Mouse (Mus musculus) megakaryocyte, embryonic 14.5 days (primary cell): ENCODE results near the gene Lancl3. TPM values are rescaled to one million over a fixed set of nuclear protein-coding genes. Genes with fewer than 3 reads are reported as not detected.

ENCODE experiments used
- H3K27me3 ChIP-seq: replicated peaks from 2 replicates; pipeline ENCODE3; 2012; ENCODE audit warnings: inconsistent platforms
- H3K36me3 ChIP-seq: replicated peaks from 2 replicates; pipeline ENCODE3; 2012; ENCODE audit warnings: low read length, inconsistent platforms, mixed read lengths
- H3K4me1 ChIP-seq: 2 replicates; pipeline ENCODE4 v1.6.1; 2012; ENCODE audit warnings: inconsistent platforms
- H3K4me3 ChIP-seq: replicated peaks from 2 replicates; pipeline ENCODE3; 2012; ENCODE audit warnings: moderate library complexity, mild to moderate bottlenecking, inconsistent platforms
- H3K9me3 ChIP-seq: 2 replicates; pipeline ENCODE4 v1.6.1; 2012; ENCODE audit warnings: inconsistent platforms
- FLI1 ChIP-seq: IDR thresholded peaks from 2 replicates; pipeline ENCODE4 v1.6.1; 2012; ENCODE audit warnings: low read length, inconsistent platforms, mixed read lengths
- GATA1 ChIP-seq: IDR thresholded peaks from 3 replicates; pipeline ENCODE4 v1.6.1; 2012; ENCODE audit warnings: mixed read lengths, low read length, inconsistent platforms, borderline replicate concordance
- polyA plus RNA-seq: library from polyadenylated mRNA; stranded (reverse); fragments of >175 nt; gene quantifications from 2 replicates; pipeline ENCODE4 v1.2.3, GENCODE M21; 2012; ENCODE audit warnings: low replicate concordance; ENCODE audit not compliant: insufficient read depth

Lancl3 gene
- polyA plus RNA-seq, 1 experiment: 0.07 TPM

- H3K9me3 ChIP-seq: 0 out of 2 replicates have a peak, but pooled peaks cover 2% of the 10 kb centered on the region
- H3K36me3 ChIP-seq: no peaks in the 10 kb centered on the region
- no peaks in the 10 kb centered on the region for H3K27me3 ChIP-seq
- no peak overlapping the region for H3K4me3 ChIP-seq
- H3K4me1 ChIP-seq: no peaks in the 10 kb centered on the region; the same call in 1 of the 2 replicates
- TF ChIP-seq FLI1: no peak
- no peak for TF ChIP-seq GATA1
Observed at GRCm38 (mm10) chrX:9221736-9222135, 22.0 kb downstream of the Lancl3 start.

GRCm38 (mm10) chrX:9222412-9223221 lies 22.9 kb downstream of the Lancl3 start:
- no peak for TF ChIP-seq GATA1
- no peak for TF ChIP-seq FLI1
- Histone ChIP-seq H3K4me3 (no peak overlapping the region), H3K27me3 (no peaks in the 10 kb centered on the region)

DNA sequence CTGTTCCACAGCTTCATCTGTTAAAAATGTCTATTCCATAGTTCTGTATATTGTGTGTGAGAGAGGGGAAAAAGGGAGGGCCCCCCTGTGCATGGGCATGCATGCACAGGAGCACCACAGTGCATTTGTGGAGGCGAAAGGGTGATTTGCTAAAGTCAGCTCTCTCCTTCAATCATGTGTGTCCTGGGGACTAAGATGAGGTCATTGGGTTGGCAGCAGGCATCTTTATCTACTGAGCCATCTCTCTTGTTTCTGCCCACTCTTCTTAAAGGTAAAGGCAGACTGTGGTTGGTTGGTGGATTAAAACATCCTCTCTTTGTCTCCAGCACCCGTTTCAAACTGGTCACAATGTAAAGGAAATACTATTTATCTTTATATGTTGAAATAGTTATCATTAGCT lies 27.4 kb downstream of the Lancl3 start:
- Histone ChIP-seq H3K36me3 (no peaks in the 10 kb centered on the region), H3K4me1 (no peaks in the 10 kb centered on the region; the same call in 1 of the 2 replicates), H3K9me3 (no peaks in the 10 kb centered on the region), H3K4me3 (no peak overlapping the region), H3K27me3 (no peaks in the 10 kb centered on the region)
- TF ChIP-seq FLI1 (no peak), GATA1 (no peak)

More at GRCm38 (mm10) chrX:9222412-9223221, 22.9 kb downstream of the Lancl3 start:
- Histone ChIP-seq H3K9me3 (no peaks in the 10 kb centered on the region), H3K4me1 (no peaks in the 10 kb centered on the region; the same call in 1 of the 2 replicates), H3K36me3 (no peaks in the 10 kb centered on the region)

- peaks cover 12% of the 10 kb centered on the region for H3K9me3 ChIP-seq
- H3K36me3 ChIP-seq: no peaks in the 10 kb centered on the region
- H3K4me1 ChIP-seq: peaks cover 3% of the 10 kb centered on the region; the same call in 1 of the 2 replicates
- TF ChIP-seq FLI1 (no peak), GATA1 (no peak)
- H3K27me3 ChIP-seq: no peaks in the 10 kb centered on the region
- H3K4me3 ChIP-seq: no peak overlapping the region
Observed at GRCm38 (mm10) chrX:9240737-9241591, 41.3 kb downstream of the Lancl3 start.

DNA sequence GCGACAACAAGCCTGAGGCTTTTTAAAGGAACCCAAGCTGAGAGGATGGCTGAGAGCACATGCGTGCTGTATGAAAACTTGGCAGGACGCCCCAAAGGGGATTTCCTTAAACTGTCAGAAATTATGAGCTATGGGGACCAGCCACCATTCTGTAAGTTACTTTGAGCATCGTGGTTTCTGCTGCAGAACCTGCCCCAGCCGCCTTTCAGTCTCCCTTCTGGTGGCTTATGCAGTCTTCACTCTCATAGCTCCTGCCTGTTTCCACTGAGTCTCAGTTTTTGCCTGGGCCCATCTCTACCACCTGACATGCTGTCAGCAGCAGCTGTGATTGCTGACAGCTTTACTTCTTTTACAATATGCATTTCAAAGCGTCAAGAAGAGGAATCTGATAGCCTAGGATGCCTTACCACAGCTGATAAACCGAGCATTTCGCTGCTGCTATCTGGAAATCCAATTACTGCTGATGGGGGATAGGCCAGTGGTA lies 43.7 kb downstream of the Lancl3 start:
- Histone ChIP-seq H3K9me3 (peaks cover 12% of the 10 kb centered on the region), H3K4me3 (no peak overlapping the region), H3K27me3 (no peaks in the 10 kb centered on the region), H3K4me1 (peaks cover 3% of the 10 kb centered on the region; the same call in 1 of the 2 replicates), H3K36me3 (no peaks in the 10 kb centered on the region)
- TF ChIP-seq GATA1 (no peak), FLI1 (no peak)

- no peaks in the 10 kb centered on the region for H3K27me3 ChIP-seq
- no peak overlapping the region for H3K4me3 ChIP-seq
- H3K4me1 ChIP-seq: peaks cover 3% of the 10 kb centered on the region; the same call in 1 of the 2 replicates
- no peaks in the 10 kb centered on the region for H3K9me3 ChIP-seq
- H3K36me3 ChIP-seq: no peaks in the 10 kb centered on the region
- TF ChIP-seq GATA1: no peak
Observed at GRCm38 (mm10) chrX:9244603-9245336, 45.1 kb downstream of the Lancl3 start.

DNA sequence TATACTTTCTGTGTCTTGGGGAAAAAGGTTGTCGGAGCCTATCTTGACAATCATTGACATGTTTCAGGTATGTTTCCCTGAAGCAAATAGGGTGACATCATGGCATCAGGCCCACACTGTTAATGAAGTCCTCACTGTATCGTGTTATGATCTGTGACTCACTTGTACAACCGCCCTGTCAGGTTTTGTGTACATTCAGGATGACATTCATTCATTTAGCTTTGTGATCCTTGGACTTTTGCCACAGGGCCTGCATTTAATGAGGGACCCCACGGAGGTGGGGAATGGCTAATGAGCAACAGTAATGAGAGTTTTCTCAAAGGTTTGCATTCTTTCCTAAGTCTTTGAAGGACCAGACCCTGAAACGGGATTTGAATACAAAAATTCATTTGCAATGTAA lies 49.2 kb downstream of the Lancl3 start:
- no peaks in the 10 kb centered on the region for H3K9me3 ChIP-seq
- TF ChIP-seq FLI1 (no peak), GATA1 (no peak)
- no peak overlapping the region for H3K4me3 ChIP-seq
- peaks cover 2% of the 10 kb centered on the region for H3K27me3 ChIP-seq
- H3K4me1 ChIP-seq: no peaks in the 10 kb centered on the region; the same call in 1 of the 2 replicates
- no peaks in the 10 kb centered on the region for H3K36me3 ChIP-seq

DNA sequence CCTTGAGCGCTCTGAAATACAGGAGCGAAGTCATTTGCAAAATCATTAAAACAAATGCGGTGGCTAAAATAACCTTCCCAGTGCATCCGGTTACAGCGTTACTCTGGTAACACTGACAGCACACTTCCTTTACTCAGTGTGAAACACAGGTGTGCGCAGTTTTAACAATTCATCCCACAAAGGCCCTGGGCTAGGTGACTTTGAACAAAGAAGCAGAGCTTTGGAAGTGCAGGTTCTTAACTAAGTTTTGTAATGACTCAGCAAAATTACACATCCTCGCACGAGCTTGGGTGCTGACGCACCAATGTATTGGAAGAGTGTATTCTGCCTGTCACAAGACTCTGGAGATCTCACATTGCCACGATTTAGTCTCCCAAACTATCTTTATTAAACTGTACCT lies 54.3 kb downstream of the Lancl3 start:
- no peak overlapping the region for H3K4me3 ChIP-seq
- H3K36me3 ChIP-seq: no peaks in the 10 kb centered on the region
- no peaks in the 10 kb centered on the region for H3K9me3 ChIP-seq
- H3K27me3 ChIP-seq: peaks cover 3% of the 10 kb centered on the region
- H3K4me1 ChIP-seq: peaks cover 9% of the 10 kb centered on the region; the same call in 1 of the 2 replicates
- TF ChIP-seq GATA1 (no peak), FLI1 (no peak)

DNA sequence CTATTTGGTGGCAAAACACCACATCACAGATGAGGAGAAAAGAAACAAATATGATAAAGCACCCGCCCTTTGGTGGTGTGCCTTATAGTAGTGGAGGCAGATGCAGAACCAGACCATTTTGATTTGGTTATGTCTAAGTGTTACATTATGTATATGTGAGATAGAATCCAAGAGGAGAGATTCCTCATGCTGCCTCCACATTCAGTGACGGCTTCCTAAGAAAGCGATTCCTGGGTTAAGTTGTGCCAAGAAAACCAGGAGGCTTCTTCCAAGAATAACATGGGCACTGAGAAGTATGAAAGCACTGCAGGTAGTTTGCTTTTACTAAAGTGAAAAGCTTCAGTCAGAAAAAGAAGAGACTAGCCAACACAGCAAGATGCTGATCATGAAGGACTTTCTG lies 55.2 kb downstream of the Lancl3 start:
- Histone ChIP-seq H3K4me1 (peaks cover 9% of the 10 kb centered on the region; the same call in 1 of the 2 replicates), H3K36me3 (no peaks in the 10 kb centered on the region), H3K4me3 (no peak overlapping the region), H3K9me3 (no peaks in the 10 kb centered on the region), H3K27me3 (peaks cover 3% of the 10 kb centered on the region)
- TF ChIP-seq FLI1 (no peak), GATA1 (no peak)
